Mouse (Mus musculus) MEL (cell line): ENCODE measurements around the gene Rtbdn. TPM values are rescaled to one million over a fixed set of nuclear protein-coding genes. Genes with fewer than 3 reads are reported as not detected.

Source experiments
- DNase-seq: peaks from one replicate; pipeline ENCODE4 v3.0.0; 2011; ENCODE audit warnings: low read depth, low spot score
- H3K27ac ChIP-seq: 2 replicates; pipeline ENCODE4 v1.5.1; 2012; ENCODE audit warnings: low read depth, mild to moderate bottlenecking, control low read depth, low read length, moderate library complexity; ENCODE audit not compliant: control insufficient read depth
- H3K27me3 ChIP-seq, 2 experiments: fragments of 150-350 bp in 1 of 2; sonication (generic) in 1 of 2; 2 replicates each; pipeline ENCODE4 v1.6.1; 2012; ENCODE audit warnings: low read length in 2 of 2, mild to moderate bottlenecking in 2 of 2, improper control_type of control experiment in 1 of 2, moderate library complexity in 1 of 2; ENCODE audit not compliant: insufficient read depth in 2 of 2, control insufficient read depth in 1 of 2
- H3K36me3 ChIP-seq, 2 experiments: 2 replicates each; pipeline ENCODE4 v1.6.1; 2012 to 2014; ENCODE audit warnings: low read length in 2 of 2, improper control_type of control experiment in 1 of 2, inconsistent platforms in 1 of 2, mild to moderate bottlenecking in 1 of 2; ENCODE audit not compliant: insufficient read depth in 2 of 2, control insufficient read depth in 1 of 2
- H3K4me1 ChIP-seq, 2 experiments: fragments of 150-350 bp in 1 of 2; sonication (generic) in 1 of 2; 2 replicates each; pipeline ENCODE4 v1.6.1; 2012; ENCODE audit warnings: low read length in 2 of 2, improper control_type of control experiment in 1 of 2, mild to moderate bottlenecking in 1 of 2; ENCODE audit not compliant: insufficient read depth in 2 of 2, control insufficient read depth in 1 of 2
- H3K4me3 ChIP-seq, 2 experiments: fragments of 150-350 bp in 1 of 2; sonication (generic) in 1 of 2; 2 replicates each; pipeline ENCODE4 v1.5.1; 2012; ENCODE audit warnings: low read depth in 2 of 2, low read length in 2 of 2, mild to moderate bottlenecking in 2 of 2, moderate library complexity in 2 of 2, control low read depth in 1 of 2, improper control_type of control experiment in 1 of 2; ENCODE audit not compliant: control insufficient read depth in 1 of 2, insufficient read depth in 1 of 2
- H3K79me2 ChIP-seq: 2 replicates; pipeline ENCODE4 v1.6.1; 2012; ENCODE audit warnings: mild to moderate bottlenecking, low read length, moderate library complexity; ENCODE audit not compliant: control insufficient read depth, poor library complexity, insufficient read depth
- H3K9ac ChIP-seq: 2 replicates; pipeline ENCODE4 v1.6.1; 2012; ENCODE audit warnings: low read depth, mild to moderate bottlenecking, control low read depth, low read length, moderate library complexity; ENCODE audit not compliant: control insufficient read depth, poor library complexity, severe bottlenecking
- H3K9me3 ChIP-seq: fragments of 150-350 bp; sonication (generic); replicated peaks from 2 replicates; pipeline ENCODE4 v1.6.1; 2012; ENCODE audit warnings: mild to moderate bottlenecking, low read length, improper control_type of control experiment, moderate library complexity; ENCODE audit not compliant: insufficient read depth
- BHLHE40 ChIP-seq: IDR thresholded peaks from 2 replicates; pipeline ENCODE4 v1.6.1; 2012; ENCODE audit warnings: low read depth, mild to moderate bottlenecking, inconsistent platforms, low read length, improper control_type of control experiment, borderline replicate concordance
- CHD2 ChIP-seq: IDR thresholded peaks from 2 replicates; pipeline ENCODE4 v1.6.1; 2011; ENCODE audit warnings: low read length, improper control_type of control experiment
- E2F4 ChIP-seq: IDR thresholded peaks from 2 replicates; pipeline ENCODE4 v1.6.1; 2011; ENCODE audit warnings: low read depth, low read length, improper control_type of control experiment, borderline replicate concordance
- EP300 ChIP-seq, 2 experiments: IDR thresholded peaks; 2 replicates each; pipeline ENCODE4 v1.6.1; 2011; ENCODE audit warnings: improper control_type of control experiment in 2 of 2, low read length in 2 of 2, low read depth in 1 of 2, mild to moderate bottlenecking in 1 of 2
- GATA1 ChIP-seq: IDR thresholded peaks from 2 replicates; pipeline ENCODE4 v1.6.1; 2011; ENCODE audit warnings: low read depth, low read length, improper control_type of control experiment
- MAFK ChIP-seq: IDR thresholded peaks from 2 replicates; pipeline ENCODE4 v1.6.1; 2011; ENCODE audit warnings: low read depth, mild to moderate bottlenecking, low read length, improper control_type of control experiment, borderline replicate concordance
- MAZ ChIP-seq: IDR thresholded peaks from 2 replicates; pipeline ENCODE4 v1.6.1; 2012; ENCODE audit warnings: low read depth, mild to moderate bottlenecking, inconsistent platforms, low read length, improper control_type of control experiment
- MEF2A ChIP-seq: IDR thresholded peaks from 2 replicates; pipeline ENCODE4 v1.6.1; 2014; ENCODE audit warnings: low read depth, mild to moderate bottlenecking, inconsistent platforms, low read length, improper control_type of control experiment; ENCODE audit not compliant: poor library complexity, insufficient replicate concordance, severe bottlenecking; ENCODE audit errors: extremely low read depth
- MYC ChIP-seq: IDR thresholded peaks from 2 replicates; pipeline ENCODE4 v1.6.1; 2011; ENCODE audit warnings: low read depth, mild to moderate bottlenecking, low read length, improper control_type of control experiment, moderate library complexity
- NELFE ChIP-seq: IDR thresholded peaks from 2 replicates; pipeline ENCODE4 v1.6.1; 2011; ENCODE audit warnings: low read depth, low read length, improper control_type of control experiment
- NRF1 ChIP-seq: IDR thresholded peaks from 2 replicates; pipeline ENCODE4 v1.6.1; 2014; ENCODE audit warnings: low read depth, mild to moderate bottlenecking, inconsistent platforms, low read length, improper control_type of control experiment, moderate library complexity; ENCODE audit not compliant: poor library complexity, insufficient read depth, severe bottlenecking
- POLR2A ChIP-seq, 2 experiments: IDR thresholded peaks; 2 replicates each; pipeline ENCODE4 v1.6.1; 2011 to 2012; ENCODE audit warnings: low read length in 2 of 2, mild to moderate bottlenecking in 2 of 2, control low read depth in 1 of 2, improper control_type of control experiment in 1 of 2, low read depth in 1 of 2, moderate library complexity in 1 of 2; ENCODE audit not compliant: control insufficient read depth in 1 of 2, insufficient read depth in 1 of 2, poor library complexity in 1 of 2
- POLR2AphosphoS5 ChIP-seq: IDR thresholded peaks from 2 replicates; pipeline ENCODE4 v1.6.1; 2012; ENCODE audit warnings: low read depth, borderline replicate concordance, mild to moderate bottlenecking, inconsistent platforms, low read length, moderate library complexity, mixed read lengths
- RAD21 ChIP-seq: IDR thresholded peaks from 2 replicates; pipeline ENCODE4 v1.6.1; 2011; ENCODE audit warnings: mild to moderate bottlenecking, low read depth, low read length, improper control_type of control experiment
- SIN3A ChIP-seq: IDR thresholded peaks from 2 replicates; pipeline ENCODE4 v1.6.1; 2012; ENCODE audit warnings: low read length, improper control_type of control experiment, inconsistent platforms
- SMC3 ChIP-seq: IDR thresholded peaks from 2 replicates; pipeline ENCODE4 v1.6.1; 2011; ENCODE audit warnings: low read depth, low read length, improper control_type of control experiment
- TAL1 ChIP-seq: IDR thresholded peaks from 2 replicates; pipeline ENCODE4 v1.6.1; 2012; ENCODE audit warnings: mild to moderate bottlenecking, inconsistent platforms, low read length, moderate library complexity, mixed read lengths
- TBP ChIP-seq: IDR thresholded peaks from 2 replicates; pipeline ENCODE4 v1.8.0; 2011; ENCODE audit warnings: low read depth, low read length, improper control_type of control experiment
- UBTF ChIP-seq: IDR thresholded peaks from 2 replicates; pipeline ENCODE4 v1.6.1; 2012; ENCODE audit warnings: low read depth, mild to moderate bottlenecking, inconsistent platforms, low read length, improper control_type of control experiment, moderate library complexity, borderline replicate concordance; ENCODE audit not compliant: insufficient read depth
- USF2 ChIP-seq, 2 experiments: IDR thresholded peaks; 2 replicates each; pipeline ENCODE4 v1.6.1; 2011 to 2012; ENCODE audit warnings: improper control_type of control experiment in 2 of 2, low read length in 2 of 2, borderline replicate concordance in 1 of 2, inconsistent platforms in 1 of 2, low read depth in 1 of 2, mild to moderate bottlenecking in 1 of 2; ENCODE audit not compliant: insufficient read depth in 1 of 2
- ZKSCAN1 ChIP-seq: IDR thresholded peaks from 2 replicates; pipeline ENCODE4 v1.6.1; 2012; ENCODE audit warnings: low read depth, mild to moderate bottlenecking, inconsistent platforms, low read length, improper control_type of control experiment, moderate library complexity
- ZMIZ1 ChIP-seq: IDR thresholded peaks from 2 replicates; pipeline ENCODE4 v1.6.1; 2012; ENCODE audit warnings: low read depth, mild to moderate bottlenecking, inconsistent platforms, low read length, improper control_type of control experiment, moderate library complexity
- polyA plus RNA-seq, 2 experiments: library from polyadenylated mRNA; stranded (reverse) in 1 of 2; unstranded in 1 of 2; fragments of >175 nt in 1 of 2; fragments of >200 nt in 1 of 2; gene quantifications; 2 replicates each; pipeline versions ENCODE4 v1.2.1 to v1.2.4; 2012; ENCODE audit warnings: low replicate concordance in 2 of 2, low read depth in 1 of 2; ENCODE audit not compliant: insufficient read length in 2 of 2, insufficient read depth in 1 of 2, missing spikeins in 1 of 2
- total RNA-seq: library from RNA; depleted of rRNA; stranded (reverse); fragments of 300-350 nt; gene quantifications from 2 replicates; pipeline ENCODE4 v1.2.3, GENCODE M21; 2012

Gene Rtbdn
- total and polyA plus RNA-seq, 3 experiments: 0.08 to 0.11 TPM; not detected in 1

GRCm38 (mm10) chr8:84930582-84930981 lies 16.2 kb upstream of the Rtbdn start:
- Histone ChIP-seq H3K36me3 (peaks cover 0 to 7% of the 10 kb centered on the region in 2 experiments; a peak in 2 of 4 replicates), H3K4me1 (peaks cover 4 to 21% of the 10 kb centered on the region in 2 experiments; a peak in 3 of 4 replicates), H3K4me3 (no peak overlapping the region), H3K27ac (no peak overlapping the region), H3K27me3 (no peaks in the 10 kb centered on the region), H3K79me2 (no peaks in the 10 kb centered on the region), H3K9me3 (no peaks in the 10 kb centered on the region), H3K9ac (no peak overlapping the region)
- TF ChIP-seq MEF2A (no peak), POLR2A (IDR thresholded peaks at IDR 0.05; ENCODE audit: control insufficient read depth in 1 of 2, insufficient read depth in 1 of 2, low read depth in 1 of 2, low read length in 2 of 2, poor library complexity in 1 of 2) (no peak), ZMIZ1 (no peak), RAD21 (no peak), BHLHE40 (no peak), TAL1 (no peak), E2F4 (no peak), NRF1 (no peak), POLR2AphosphoS5 (no peak), CHD2 (no peak), GATA1 (no peak), MYC (no peak), ZKSCAN1 (no peak), UBTF (no peak), MAFK (no peak), SMC3 (no peak), TBP (no peak), MAZ (no peak), NELFE (no peak)
- no peak for DNase-seq

- DNase-seq: no peak
- no peaks in the 10 kb centered on the region for H3K79me2 ChIP-seq
- H3K9me3 ChIP-seq: no peaks in the 10 kb centered on the region
- H3K27me3 ChIP-seq: no peaks in the 10 kb centered on the region
- H3K4me1 ChIP-seq: peaks cover 0 to 30% of the 10 kb centered on the region in 2 experiments; a peak in 3 of 4 replicates
- TF ChIP-seq EP300 (IDR thresholded peaks at IDR 0.05; ENCODE audit: low read depth in 1 of 2, low read length in 2 of 2): no peak
- TF ChIP-seq TBP: no peak
- TF ChIP-seq SIN3A: no peak
- no peak for TF ChIP-seq USF2 (IDR thresholded peaks at IDR 0.05; ENCODE audit: borderline replicate concordance in 1 of 2, insufficient read depth in 1 of 2, low read depth in 1 of 2, low read length in 2 of 2)
- no peak overlapping the region for H3K9ac ChIP-seq
- H3K27ac ChIP-seq: no peak overlapping the region
- H3K36me3 ChIP-seq: peaks cover 0 to 13% of the 10 kb centered on the region in 2 experiments; a peak in 2 of 4 replicates
- no peak overlapping the region for H3K4me3 ChIP-seq
These were observed 12.8 kb upstream of the Rtbdn start for GRCm38 (mm10) chr8:84933767-84934559.
